Mouse (Mus musculus) naive thymus-derived CD4-positive, alpha-beta T cell, adult 2 months (primary cell): ENCODE measurements around the gene Prss8.
A peak's percentile ranks its signal among the peaks of the same experiment; 100 is the strongest.
"Not testable (repeated sequence)": the region's sequence is repeated elsewhere in the genome, so short reads cannot be mapped to it uniquely, and the experiment has no call there.

ENCODE experiments used
- DNase-seq: peaks from one replicate; pipeline ENCODE4 v3.0.0-alpha.2; 2011; ENCODE audit warnings: low read depth

The Prss8 gene

GRCm38 (mm10) chr7:127895891-127896290 is 34.0 kb downstream of the Prss8 start:
- DNase-seq: not testable (repeated sequence)

- DNase-seq: peak; percentile 91
Observed at GRCm38 (mm10) chr7:127895442-127895841, 34.5 kb downstream of the Prss8 start, which contains the start of the genes Gm21974 and Vkorc1. Gene Gm21974 (minus strand): TSS chr7:127895454. Gene Vkorc1 (minus strand): TSS chr7:127895617.

- no peak for DNase-seq
Observed at GRCm38 (mm10) chr7:127894480-127894879, 35.4 kb downstream of the Prss8 start.

- no peak for DNase-seq
Observed at GRCm38 (mm10) chr7:127890798-127891197, 39.1 kb downstream of the Prss8 start, which contains the start of gene Prss53. Gene Prss53 (minus strand): TSS chr7:127890970.

GRCm38 (mm10) chr7:127888821-127889220 is 41.1 kb downstream of the Prss8 start:
- DNase-seq: no peak

GRCm38 (mm10) chr7:127887781-127888180 is 42.1 kb downstream of the Prss8 start:
- no peak for DNase-seq

DNA sequence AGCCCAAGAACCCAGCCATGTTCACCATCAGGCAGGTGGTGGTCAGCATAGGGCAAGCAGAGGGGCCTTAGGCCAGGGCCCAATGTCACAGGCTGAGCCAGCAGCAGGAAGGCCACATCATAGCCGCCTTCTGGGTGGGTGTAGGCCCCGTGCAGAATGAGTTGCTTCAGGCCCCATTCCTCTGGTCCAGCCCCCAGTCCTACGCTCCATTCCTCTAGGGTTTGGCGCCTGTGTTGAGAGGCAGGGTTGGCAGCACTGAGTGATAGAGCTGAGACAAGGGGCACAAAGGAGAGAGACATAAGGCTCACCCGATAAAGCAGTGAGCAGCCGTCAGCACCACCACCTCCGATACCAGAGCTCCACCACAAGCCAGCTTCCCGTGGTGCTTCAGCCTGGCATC is 42.7 kb downstream of the Prss8 start:
- no peak for DNase-seq

DNA sequence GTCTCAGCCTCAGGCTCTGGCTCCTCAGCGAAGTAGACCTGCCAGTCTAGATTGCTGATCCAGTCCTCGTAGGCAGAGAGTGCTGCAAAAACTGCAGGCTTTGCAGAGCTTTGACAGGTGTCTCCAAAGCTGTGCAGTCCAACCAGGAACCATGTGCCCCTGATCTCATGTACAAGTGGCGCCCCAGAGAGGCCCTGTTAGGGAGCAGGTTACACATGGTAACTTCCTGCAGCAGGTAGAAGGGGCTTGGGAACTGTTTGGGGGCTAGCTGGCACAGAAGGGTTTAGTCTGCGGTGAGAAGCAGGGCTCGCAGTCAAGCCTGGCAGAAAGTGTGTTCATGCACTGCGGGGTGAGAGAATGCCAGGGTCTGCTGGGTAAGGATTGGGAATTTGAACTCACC is 43.4 kb downstream of the Prss8 start:
- DNase-seq: no peak

DNA sequence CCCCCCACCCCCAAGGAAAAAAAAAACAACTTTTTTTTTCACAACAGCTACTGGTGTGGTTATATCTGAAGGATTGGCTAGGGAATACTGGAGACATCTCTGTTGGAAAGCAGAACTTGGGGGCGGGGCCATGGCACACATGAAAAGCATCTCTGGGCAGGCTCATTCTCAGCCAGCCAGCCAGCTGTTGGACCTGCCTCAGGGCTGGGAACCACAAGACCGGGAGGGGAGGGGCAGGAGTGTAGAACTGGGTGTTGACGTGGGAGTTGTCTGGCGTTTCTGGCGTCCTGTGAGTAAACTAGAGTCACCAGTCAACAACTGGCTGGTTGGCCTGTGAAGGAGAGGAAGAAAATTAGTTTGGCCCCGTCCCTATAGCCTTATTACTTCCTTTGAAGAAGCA is 44.0 kb downstream of the Prss8 start:
- no peak for DNase-seq

DNA sequence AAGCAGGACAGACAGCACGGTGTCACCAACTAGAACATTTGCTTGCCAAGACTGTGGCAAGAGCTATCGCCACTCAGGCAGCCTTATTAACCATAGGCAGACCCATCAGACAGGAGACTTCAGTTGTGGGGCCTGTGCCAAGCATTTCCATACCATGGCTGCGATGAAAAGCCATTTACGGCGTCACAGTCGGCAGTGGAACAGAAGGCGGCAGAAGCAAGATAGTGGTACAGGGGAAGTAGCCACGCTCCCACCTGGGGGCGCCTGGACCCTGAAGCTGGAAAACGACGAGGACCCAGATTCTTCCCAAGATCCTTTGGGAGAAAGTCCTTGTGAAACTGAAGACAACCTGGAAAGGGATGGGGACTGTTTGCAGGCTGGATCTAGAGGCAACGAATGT is 49.5 kb downstream of the Prss8 start:
- no peak for DNase-seq

DNA sequence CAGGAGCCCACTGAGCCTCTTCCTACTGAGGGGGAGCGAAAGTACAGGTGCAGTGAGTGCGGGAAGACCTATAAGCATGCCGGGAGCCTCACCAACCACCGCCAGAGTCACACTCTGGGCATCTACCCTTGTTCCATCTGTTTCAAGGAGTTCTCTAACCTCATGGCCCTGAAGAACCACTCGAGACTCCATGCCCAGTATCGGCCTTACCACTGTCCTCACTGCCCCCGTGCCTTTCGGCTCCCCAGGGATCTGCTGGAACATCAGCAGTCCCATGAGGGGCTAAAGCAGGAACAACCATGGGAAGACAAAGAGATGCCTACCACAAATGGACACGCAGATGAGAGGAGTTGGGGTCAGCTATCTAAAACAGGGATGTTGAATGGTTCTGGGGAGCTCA is 50.6 kb downstream of the Prss8 start:
- DNase-seq: no peak

- DNase-seq: peak; percentile 92
Observed at GRCm38 (mm10) chr7:127876467-127877348, 53.2 kb downstream of the Prss8 start, which contains the start of gene Zfp668. Gene Zfp668 (minus strand): TSS chr7:127876828.

DNA sequence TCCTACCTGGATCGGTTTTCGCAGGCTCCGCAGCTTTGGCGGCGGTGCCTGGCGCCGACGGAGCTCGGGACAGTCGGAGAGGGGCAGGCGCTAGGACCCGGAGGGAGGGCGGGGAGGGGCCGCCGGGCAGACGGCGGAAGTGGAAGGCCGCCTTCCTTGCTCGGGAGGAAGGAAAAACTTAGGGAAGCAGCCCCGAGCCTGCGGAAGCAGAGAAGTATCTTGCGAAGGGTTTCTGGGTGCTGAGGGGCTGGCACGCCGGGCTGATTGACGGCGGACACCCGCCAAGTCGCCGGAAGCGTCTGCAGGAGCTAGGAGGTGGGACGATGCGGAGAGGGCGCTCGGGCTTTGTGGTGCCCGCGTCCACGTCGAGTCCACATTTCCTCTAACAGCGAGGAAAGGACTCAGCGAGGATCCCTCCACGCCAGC is 53.9 kb downstream of the Prss8 start, which contains the start of gene Zfp646:
Gene Zfp646, plus strand, starts transcription at position 181 of the 426 bp plus-strand sequence.
- DNase-seq: peak; percentile 86
